Mouse (Mus musculus) liver, postnatal 0 days (tissue): ENCODE measurements around the gene Mfap3l.

Experiments used
- CTCF ChIP-seq: sonication (generic); IDR thresholded peaks from 2 replicates; pipeline ENCODE4 v1.5.1; 2016; ENCODE audit warnings: antibody characterized with exemption, low read depth
- EP300 ChIP-seq: IDR thresholded peaks from 2 replicates; pipeline ENCODE4 v1.6.1; 2016; ENCODE audit warnings: antibody characterized with exemption, low read depth, mild to moderate bottlenecking

DNA sequence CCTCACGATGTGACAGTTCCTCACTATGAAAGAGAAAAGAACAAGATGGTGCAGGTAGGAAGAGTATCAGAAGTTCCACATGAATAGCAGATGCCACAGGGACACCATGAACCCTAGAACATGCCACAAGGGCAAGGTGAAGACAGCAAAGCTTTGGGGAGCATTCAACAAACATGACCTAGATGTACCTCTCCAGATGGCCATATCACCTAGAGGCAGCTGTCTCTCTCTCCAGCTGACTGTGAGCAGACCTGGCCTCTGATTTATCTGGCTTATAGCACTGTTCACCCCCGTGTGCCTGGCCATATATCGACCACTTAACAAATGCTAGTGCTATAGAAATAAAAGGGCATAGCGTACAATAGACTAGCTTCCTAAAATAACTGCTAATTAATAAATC lies 17.5 kb downstream of the Mfap3l start:
- TF ChIP-seq CTCF (no peak), EP300 (no peak)
